Mouse (Mus musculus) midbrain, embryonic 16.5 days (tissue): ENCODE data around the gene Pqlc2. TPM values are rescaled to one million over a fixed set of nuclear protein-coding genes. Genes with fewer than 3 reads are reported as not detected.

Source experiments
- ATAC-seq: fragments of 200-750 bp; cut with Nextera tagmentation; 2 replicates; pipeline ENCODE4 v1.8.0; 2017; ENCODE audit warnings: moderate TSS enrichment
- H3K27ac ChIP-seq: fragments of 300-500 bp; sonication (generic); 2 replicates; pipeline ENCODE4 v1.5.1; 2014; ENCODE audit warnings: mild to moderate bottlenecking, low read length, mixed read lengths
- H3K27me3 ChIP-seq: fragments of 300-500 bp; sonication (generic); 2 replicates; pipeline ENCODE4 v1.6.1; 2014; ENCODE audit warnings: low read depth, low read length, mixed read lengths; ENCODE audit not compliant: control insufficient read depth, insufficient read depth
- H3K36me3 ChIP-seq: fragments of 300-500 bp; sonication (generic); 2 replicates; pipeline ENCODE4 v1.6.1; 2014; ENCODE audit warnings: mild to moderate bottlenecking, low read length, moderate library complexity, mixed read lengths; ENCODE audit not compliant: control insufficient read depth, insufficient read depth
- H3K4me1 ChIP-seq: fragments of 300-500 bp; sonication (generic); 2 replicates; pipeline ENCODE4 v1.6.1; 2014; ENCODE audit warnings: mild to moderate bottlenecking, low read length, mixed read lengths; ENCODE audit not compliant: control insufficient read depth, insufficient read depth
- H3K4me2 ChIP-seq: fragments of 300-500 bp; sonication (generic); 2 replicates; pipeline ENCODE4 v1.6.1; 2014; ENCODE audit warnings: mild to moderate bottlenecking, low read length, mixed read lengths
- H3K4me3 ChIP-seq: fragments of 300-500 bp; sonication (generic); 2 replicates; pipeline ENCODE4 v1.5.1; 2014; ENCODE audit warnings: low read depth, mild to moderate bottlenecking, low read length, moderate library complexity, mixed read lengths
- H3K9ac ChIP-seq: fragments of 300-500 bp; sonication (generic); 2 replicates; pipeline ENCODE4 v1.6.1; 2014; ENCODE audit warnings: low read depth, low read length, mixed read lengths
- H3K9me3 ChIP-seq: fragments of 300-500 bp; sonication (generic); replicated peaks from 2 replicates; pipeline ENCODE4 v1.6.1; 2014; ENCODE audit warnings: mild to moderate bottlenecking, low read length, mixed read lengths; ENCODE audit not compliant: control insufficient read depth, poor library complexity, severe bottlenecking
- WGBS: fragments of 180-500 bp; shearing (Covaris S2); extraction: QIAGEN DNeasy Blood & Tissue Kit; methylation state at CpG from one replicate; pipeline ENCODE4 v1.1.7; 2014; 5-methylcytosine and 5-hydroxymethylcytosine counted together
- polyA plus RNA-seq: library from polyadenylated mRNA; unstranded; fragments of >200 nt; fragmentation: Nextera tagmentation; extraction: Ambion mirVana; gene quantifications from 2 replicates; pipeline ENCODE4 v1.2.1, GENCODE M21; 2015

Gene Pqlc2
- polyA plus RNA-seq, 1 experiment from 2014 or later: 15.1 TPM

DNA sequence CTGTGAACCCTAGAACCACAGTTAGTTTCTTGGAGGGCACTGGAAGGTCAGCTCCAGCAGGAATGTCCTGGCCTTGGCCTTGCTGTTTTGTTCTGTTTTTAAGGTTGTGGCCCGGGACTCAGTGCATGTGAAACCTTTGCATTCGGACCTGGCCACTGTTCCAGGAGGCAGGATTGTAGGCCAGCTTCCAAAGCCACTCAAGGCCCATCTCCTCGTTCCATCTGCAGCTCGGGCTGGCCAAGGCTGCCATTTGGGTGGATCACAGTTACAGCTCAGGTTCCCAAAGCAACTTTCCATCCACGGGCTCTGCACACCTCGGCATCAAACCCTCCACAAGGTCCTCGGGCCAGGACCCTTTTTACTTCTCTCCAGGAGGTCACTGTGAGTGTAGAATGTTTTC is 35.9 kb downstream of the Pqlc2 start:
- Histone ChIP-seq H3K36me3 (peaks cover 2% of the 10 kb centered on the region; the same call in 1 of the 2 replicates), H3K27me3 (no peaks in the 10 kb centered on the region), H3K27ac (no peak overlapping the region), H3K9me3 (no peaks in the 10 kb centered on the region), H3K4me3 (no peak overlapping the region), H3K9ac (no peak overlapping the region), H3K4me2 (no peak overlapping the region), H3K4me1 (no peaks in the 10 kb centered on the region)
- 88% methylated on average over 7 of the region's 7 CpGs for WGBS
- ATAC-seq: no peak

DNA sequence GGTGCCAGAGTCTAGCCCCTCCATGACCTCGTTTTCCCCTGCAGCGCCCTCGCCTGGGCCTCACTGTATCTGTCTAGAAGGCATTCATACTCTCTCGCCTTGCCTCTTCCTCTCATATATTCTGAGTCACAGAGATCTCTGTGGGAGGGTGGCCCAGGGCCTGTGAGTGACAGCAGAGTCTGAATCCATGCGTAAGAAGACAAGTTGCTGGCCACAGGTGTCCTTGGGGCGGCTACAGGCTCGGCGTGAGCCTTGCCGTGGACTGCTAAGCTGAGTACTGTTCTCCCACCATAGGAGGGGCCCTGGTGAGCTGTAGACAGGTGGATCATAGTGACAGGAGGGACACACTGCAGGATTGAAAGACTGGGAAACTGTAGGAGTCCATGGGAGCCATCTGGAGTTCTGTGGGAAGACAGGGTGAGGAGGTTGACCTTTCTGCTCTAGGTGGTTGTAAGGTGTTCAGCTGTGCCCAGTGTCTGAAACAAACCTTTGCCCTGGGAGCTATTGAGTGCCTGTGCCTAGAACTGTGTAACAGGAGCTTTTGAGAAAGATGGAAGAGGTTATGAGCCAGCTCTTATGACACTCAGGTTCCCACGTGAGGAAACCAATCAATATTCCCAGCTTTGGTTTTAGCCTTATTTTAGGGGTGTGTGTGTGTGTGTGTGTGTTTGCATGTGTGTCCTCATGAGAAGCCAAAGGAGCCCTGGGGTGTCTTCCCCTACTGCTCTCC is 37.4 kb downstream of the Pqlc2 start:
- no peak overlapping the region for H3K9ac ChIP-seq
- H3K4me3 ChIP-seq: no peak overlapping the region
- no peaks in the 10 kb centered on the region for H3K9me3 ChIP-seq
- no peak overlapping the region for H3K27ac ChIP-seq
- no peaks in the 10 kb centered on the region for H3K27me3 ChIP-seq
- no peaks in the 10 kb centered on the region for H3K4me1 ChIP-seq
- ATAC-seq: no peak
- peaks cover 2% of the 10 kb centered on the region; the same call in 1 of the 2 replicates for H3K36me3 ChIP-seq
- H3K4me2 ChIP-seq: no peak overlapping the region
- WGBS: 90% methylated on average over 10 of the region's 10 CpGs

- Histone ChIP-seq H3K4me1 (no peaks in the 10 kb centered on the region), H3K36me3 (peaks cover 2% of the 10 kb centered on the region; the same call in 1 of the 2 replicates), H3K9me3 (no peaks in the 10 kb centered on the region), H3K27me3 (no peaks in the 10 kb centered on the region), H3K9ac (no peak overlapping the region), H3K4me2 (no peak overlapping the region), H3K27ac (no peak overlapping the region), H3K4me3 (no peak overlapping the region)
- no peak for ATAC-seq
- 94% methylated on average over 9 of the region's 9 CpGs for WGBS
These were observed 38.9 kb downstream of the Pqlc2 start for GRCm38 (mm10) chr4:139271562-139271961.

- H3K27ac ChIP-seq: no peak overlapping the region
- no peaks in the 10 kb centered on the region for H3K27me3 ChIP-seq
- no peak overlapping the region for H3K4me3 ChIP-seq
- no peak overlapping the region for H3K4me2 ChIP-seq
- no peak overlapping the region for H3K9ac ChIP-seq
- H3K4me1 ChIP-seq: no peaks in the 10 kb centered on the region
- no peak for ATAC-seq
- WGBS: 88% methylated on average over 3 of the region's 3 CpGs
- no peaks in the 10 kb centered on the region for H3K9me3 ChIP-seq
- peaks cover 2% of the 10 kb centered on the region; the same call in 1 of the 2 replicates for H3K36me3 ChIP-seq
These were observed 40.3 kb downstream of the Pqlc2 start for GRCm38 (mm10) chr4:139270168-139270567.

GRCm38 (mm10) chr4:139268242-139268641 is 42.3 kb downstream of the Pqlc2 start:
- WGBS: 85% methylated on average over 1 of the region's 1 CpGs
- Histone ChIP-seq H3K9me3 (no peaks in the 10 kb centered on the region), H3K36me3 (0 out of 2 replicates have a peak, but pooled peaks cover 2% of the 10 kb centered on the region), H3K27ac (no peak overlapping the region), H3K27me3 (no peaks in the 10 kb centered on the region), H3K4me3 (no peak overlapping the region), H3K4me2 (no peak overlapping the region), H3K9ac (no peak overlapping the region), H3K4me1 (no peaks in the 10 kb centered on the region)
- no peak for ATAC-seq

DNA sequence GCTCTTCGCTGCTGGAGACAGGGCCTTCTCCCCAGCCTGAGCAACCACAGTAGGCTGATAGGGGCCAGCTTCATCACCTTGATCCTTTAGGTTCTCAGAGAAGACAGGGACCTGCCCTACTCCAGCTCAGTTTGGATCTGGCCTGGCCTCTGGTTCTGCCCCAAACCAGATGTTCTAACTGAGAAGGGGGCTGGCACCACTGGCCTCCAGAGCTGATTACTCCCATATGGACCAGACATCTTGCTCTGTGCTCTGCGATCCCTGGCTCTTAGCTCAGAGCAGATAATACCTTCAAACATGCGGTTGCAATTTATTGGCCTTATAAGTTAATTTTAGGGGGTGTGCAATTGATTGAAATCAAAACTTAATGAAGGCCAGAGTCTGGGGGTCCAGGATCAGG is 43.2 kb downstream of the Pqlc2 start:
- Histone ChIP-seq H3K36me3 (peaks cover 2% of the 10 kb centered on the region; the same call in 1 of the 2 replicates), H3K4me1 (no peaks in the 10 kb centered on the region), H3K4me2 (no peak overlapping the region), H3K27ac (no peak overlapping the region), H3K27me3 (no peaks in the 10 kb centered on the region), H3K9me3 (no peaks in the 10 kb centered on the region), H3K4me3 (no peak overlapping the region), H3K9ac (no peak overlapping the region)
- WGBS: 96% methylated on average over 3 of the region's 3 CpGs
- no peak for ATAC-seq

- ATAC-seq: no peak
- Histone ChIP-seq H3K36me3 (peaks cover 7% of the 10 kb centered on the region; the same call in 1 of the 2 replicates), H3K9ac (no peak overlapping the region), H3K4me3 (no peak overlapping the region), H3K9me3 (no peaks in the 10 kb centered on the region), H3K27me3 (no peaks in the 10 kb centered on the region), H3K4me1 (no peaks in the 10 kb centered on the region), H3K4me2 (no peak overlapping the region), H3K27ac (no peak overlapping the region)
- 80% methylated on average over 7 of the region's 7 CpGs for WGBS
These were observed 44.0 kb downstream of the Pqlc2 start for GRCm38 (mm10) chr4:139266500-139266865.

- Histone ChIP-seq H3K4me1 (no peaks in the 10 kb centered on the region), H3K4me2 (no peak overlapping the region), H3K27ac (no peak overlapping the region), H3K36me3 (peaks cover 7% of the 10 kb centered on the region; the same call in 1 of the 2 replicates), H3K9me3 (no peaks in the 10 kb centered on the region), H3K27me3 (no peaks in the 10 kb centered on the region), H3K4me3 (no peak overlapping the region), H3K9ac (no peak overlapping the region)
- no peak for ATAC-seq
- WGBS: 86% methylated on average over 13 of the region's 13 CpGs
These were observed 44.6 kb downstream of the Pqlc2 start for GRCm38 (mm10) chr4:139265783-139266499.

DNA sequence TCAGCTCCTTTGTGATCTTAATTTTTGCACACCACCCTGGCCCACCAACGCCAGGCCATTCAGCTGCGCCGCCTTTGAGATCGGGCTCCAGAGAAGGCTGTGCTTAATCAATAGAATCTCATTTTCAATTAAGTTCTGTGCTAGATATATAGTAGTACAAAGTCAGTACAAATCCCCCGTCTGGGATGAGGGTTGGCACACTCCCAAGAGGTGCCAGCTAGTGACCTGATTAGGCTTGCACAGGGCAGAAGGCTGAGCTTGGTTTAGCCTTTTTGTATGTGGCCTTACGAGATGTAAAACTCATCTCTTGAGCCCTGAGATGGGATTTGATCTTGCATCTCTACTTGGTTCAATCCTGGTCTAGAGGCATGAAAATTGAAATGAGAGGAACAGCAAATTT is 47.5 kb downstream of the Pqlc2 start:
- no peak overlapping the region for H3K4me3 ChIP-seq
- no peak for ATAC-seq
- H3K4me1 ChIP-seq: no peaks in the 10 kb centered on the region
- no peaks in the 10 kb centered on the region for H3K9me3 ChIP-seq
- no peak overlapping the region for H3K4me2 ChIP-seq
- H3K27me3 ChIP-seq: no peaks in the 10 kb centered on the region
- peaks cover 9% of the 10 kb centered on the region; the same call in 1 of the 2 replicates for H3K36me3 ChIP-seq
- no peak overlapping the region for H3K27ac ChIP-seq
- no peak overlapping the region for H3K9ac ChIP-seq
- 91% methylated on average over 6 of the region's 6 CpGs for WGBS
